Mouse (Mus musculus): ENCODE results near the gene Nphp4.
A peak's percentile ranks its signal among the peaks of the same experiment; 100 is the strongest.
"Not testable (repeated sequence)": the region's sequence is repeated elsewhere in the genome, so short reads cannot be mapped to it uniquely, and the experiment has no call there.

Gene Nphp4

DNA sequence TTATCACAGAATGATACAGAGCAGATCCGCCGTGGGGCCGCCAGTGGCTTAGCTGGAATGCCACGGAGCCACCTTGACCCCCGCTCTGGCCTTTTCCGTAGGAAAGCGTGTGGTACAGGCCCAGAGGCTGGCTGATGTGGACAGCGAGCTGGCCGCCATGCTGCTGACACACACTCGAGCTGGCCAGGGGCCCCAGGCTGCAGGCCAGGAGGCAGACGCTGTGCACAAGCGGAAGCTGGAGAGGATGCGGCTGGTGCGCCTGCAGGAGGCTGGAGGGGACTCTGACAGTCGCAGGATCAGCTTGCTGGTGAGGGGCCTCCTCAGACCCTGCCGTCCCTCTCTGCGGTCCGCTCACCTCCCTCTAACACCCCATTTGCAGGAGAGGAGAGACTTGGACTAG is 77.9 kb downstream of the Nphp4 start:
- DNase-seq (ENCODE audit: low read depth, low spot score): no peak

DNA sequence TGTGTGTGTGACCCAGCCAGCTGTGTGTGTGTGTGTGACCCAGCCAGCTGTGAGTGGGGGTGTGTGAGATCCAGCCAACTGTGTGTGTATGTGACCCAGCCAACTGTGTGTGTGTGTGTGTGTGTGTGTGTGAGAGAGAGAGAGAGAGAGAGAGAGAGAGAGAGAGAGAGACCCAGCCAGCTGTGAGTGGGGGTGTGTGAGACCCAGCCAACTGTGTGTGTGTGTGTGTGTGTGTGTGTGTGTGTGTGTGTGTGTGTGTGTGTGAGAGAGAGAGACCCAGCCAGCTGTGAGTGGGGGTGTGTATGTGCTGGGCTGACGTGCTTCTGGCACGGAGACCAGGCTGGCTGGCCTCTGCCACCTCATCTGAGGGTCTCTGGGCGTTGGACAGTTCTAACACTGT is 79.3 kb downstream of the Nphp4 start:
- DNase-seq (ENCODE audit: low read depth, low spot score): not testable (repeated sequence)

GRCm38 (mm10) chr4:152558246-152558645 is 81.7 kb downstream of the Nphp4 start:
- DNase-seq (ENCODE audit: low read depth, low spot score): peak; percentile 17

GRCm38 (mm10) chr4:152568006-152568405 is 91.5 kb downstream of the Nphp4 start:
- DNase-seq (ENCODE audit: low read depth, low spot score): no peak

- DNase-seq (ENCODE audit: low read depth, low spot score): no peak
These were observed 92.3 kb downstream of the Nphp4 start for GRCm38 (mm10) chr4:152568662-152569395.

DNA sequence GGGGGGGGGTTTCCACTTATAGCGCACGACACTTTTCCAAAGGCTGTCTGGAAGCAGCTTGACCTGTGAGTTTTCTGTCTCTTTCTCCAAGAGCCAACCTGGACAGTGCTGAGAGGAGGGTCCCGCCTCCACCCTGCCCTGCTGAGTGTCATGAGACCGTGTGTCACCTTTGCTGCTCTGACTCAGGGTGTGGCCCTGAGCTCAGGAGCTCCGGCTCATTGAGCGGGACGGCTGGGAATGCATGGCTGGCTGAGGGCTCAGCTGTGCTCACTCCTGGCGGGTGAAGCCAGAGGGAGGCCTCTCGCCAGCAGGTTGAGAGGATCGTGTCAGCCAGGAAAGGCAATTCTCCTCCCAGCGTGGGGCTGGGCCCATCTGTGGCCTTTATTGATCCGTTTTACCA is 97.8 kb downstream of the Nphp4 start:
- DNase-seq (ENCODE audit: low read depth, low spot score): no peak

DNA sequence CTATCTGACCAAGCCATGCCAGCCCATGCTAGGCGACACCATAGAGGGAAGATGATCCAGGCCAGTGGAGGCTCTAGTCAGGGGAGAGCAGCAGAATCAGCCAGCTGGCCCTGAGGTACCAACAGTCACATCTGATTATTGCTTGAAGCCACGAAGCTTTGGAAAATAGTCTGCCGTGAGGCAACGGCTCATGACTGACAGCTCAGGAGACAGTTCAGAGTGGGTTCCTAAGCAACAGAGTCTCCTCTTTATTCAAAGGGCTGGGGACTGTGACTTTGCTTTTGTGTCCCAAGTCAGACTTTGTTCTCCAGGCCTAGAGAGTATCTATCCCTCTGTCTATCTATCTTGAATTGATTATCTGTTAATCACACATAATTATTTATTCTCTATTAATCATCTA is 100.3 kb downstream of the Nphp4 start:
- DNase-seq (ENCODE audit: low read depth, low spot score): no peak

DNA sequence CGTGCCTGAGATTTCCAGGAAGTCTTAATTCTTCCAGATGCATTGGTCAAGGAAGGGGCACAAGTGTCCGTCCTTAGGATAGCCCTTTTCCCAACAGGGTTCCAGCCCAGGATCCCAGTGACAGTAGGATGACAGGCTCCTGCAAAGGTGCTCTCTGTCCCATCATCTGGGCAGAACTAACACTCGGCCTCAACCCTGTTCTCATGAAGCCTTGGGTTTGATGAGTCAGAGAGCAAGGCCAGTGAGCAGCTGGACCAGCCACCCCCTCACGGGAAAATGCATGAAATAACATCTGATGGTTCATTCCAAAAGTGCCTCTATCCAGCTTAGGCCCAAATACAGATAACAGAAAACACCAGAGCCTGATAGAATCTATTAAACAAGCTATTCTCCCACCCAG is 103.5 kb downstream of the Nphp4 start:
- no peak for DNase-seq (ENCODE audit: low read depth, low spot score)

DNA sequence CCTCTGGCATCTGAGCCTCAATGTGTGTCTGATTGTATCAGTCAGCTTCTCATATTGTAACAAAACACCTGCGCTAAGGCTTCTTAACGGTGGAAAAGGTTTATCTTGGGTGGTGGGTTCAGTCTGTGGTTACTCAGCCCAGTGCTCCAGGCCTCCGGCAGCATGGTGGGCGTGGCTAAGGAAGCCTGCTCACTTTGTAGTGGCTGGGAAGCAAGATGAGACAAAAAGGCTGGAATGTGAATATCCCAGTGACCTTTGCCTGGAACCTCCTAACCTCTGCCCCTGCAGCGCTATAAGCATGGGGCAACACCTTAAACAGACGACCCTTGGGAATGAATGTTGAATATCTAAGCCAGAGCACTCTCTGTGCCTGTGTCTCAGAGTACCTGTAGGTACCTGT is 105.7 kb downstream of the Nphp4 start:
- DNase-seq (ENCODE audit: low read depth, low spot score): no peak

- DNase-seq (ENCODE audit: low read depth, low spot score): no peak
These were observed 107.1 kb downstream of the Nphp4 start for GRCm38 (mm10) chr4:152583616-152584015.

GRCm38 (mm10) chr4:152585526-152585925 is 109.0 kb downstream of the Nphp4 start:
- no peak for DNase-seq (ENCODE audit: low read depth, low spot score)

DNA sequence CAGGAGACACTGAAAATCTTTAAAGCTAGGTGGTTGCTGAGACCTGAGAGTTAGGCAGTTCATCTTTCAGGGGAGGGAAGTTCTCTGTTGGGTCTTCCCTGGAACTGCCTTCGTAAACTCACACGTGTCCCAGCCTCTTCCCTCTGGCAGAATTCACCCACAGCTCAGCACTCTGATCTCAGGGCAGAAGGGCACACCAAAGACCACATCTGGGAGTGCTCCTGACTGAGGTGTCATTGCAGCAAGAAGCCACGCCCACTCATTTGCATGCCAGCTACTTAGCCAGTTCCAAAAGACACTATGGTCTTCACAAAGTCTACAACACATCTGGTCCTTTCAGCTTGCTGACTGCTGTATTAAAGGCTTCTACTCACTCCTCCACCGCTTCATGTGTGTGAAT is 109.7 kb downstream of the Nphp4 start:
- DNase-seq (ENCODE audit: low read depth, low spot score): no peak

GRCm38 (mm10) chr4:152604285-152604684 is 127.8 kb downstream of the Nphp4 start:
- no peak for DNase-seq (ENCODE audit: low read depth, low spot score)

DNA sequence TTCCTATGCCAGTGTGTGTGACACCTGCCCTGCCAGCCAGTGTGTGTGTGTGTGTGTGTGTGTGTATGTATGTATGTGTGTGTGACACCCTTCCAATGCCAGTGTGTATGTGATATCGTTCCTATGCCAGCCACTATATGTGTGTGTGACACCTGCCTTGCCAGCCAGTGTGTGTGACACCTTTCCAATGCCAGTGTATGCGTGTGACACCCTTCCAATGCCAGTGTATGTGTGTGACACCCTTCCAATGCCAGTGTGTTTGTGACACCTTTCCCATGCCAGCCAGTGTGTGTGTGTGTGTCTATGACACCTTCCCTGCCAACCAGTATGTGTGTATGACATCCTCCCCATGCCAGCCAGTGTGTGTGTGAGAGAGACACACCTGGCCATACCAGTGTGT is 132.7 kb downstream of the Nphp4 start:
- no peak for DNase-seq (ENCODE audit: low read depth, low spot score)

DNA sequence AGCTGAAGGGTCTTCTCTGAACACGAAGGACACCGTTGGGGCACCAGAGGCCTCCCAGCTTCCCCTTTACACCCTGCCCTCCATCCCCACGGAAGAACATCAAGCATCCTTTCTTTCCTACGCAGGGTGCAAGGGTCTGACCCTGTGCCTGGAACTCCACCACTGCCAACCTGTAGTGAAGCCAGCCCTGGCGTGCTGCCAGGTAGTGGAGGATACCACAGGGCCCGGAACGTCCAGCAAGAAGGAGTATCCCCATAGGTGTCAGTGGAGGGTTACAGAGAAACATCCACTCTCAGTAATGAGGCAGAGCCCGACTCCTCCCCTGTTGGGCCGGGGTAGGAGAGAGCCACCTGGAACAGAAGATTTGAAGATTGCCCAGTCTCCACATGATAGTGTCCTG is 133.5 kb downstream of the Nphp4 start:
- no peak for DNase-seq (ENCODE audit: low read depth, low spot score)

Data from embryo, embryonic 11.5 days (tissue).